Mouse (Mus musculus) testis, adult 2 months (tissue): ENCODE results near the gene Asic1. TPM values are rescaled to one million over a fixed set of nuclear protein-coding genes. Genes with fewer than 3 reads are reported as not detected.

Experiments used
- H3K27ac ChIP-seq: fragments of 200-500 bp; 2 replicates; pipeline ENCODE4 v1.5.1; 2012; ENCODE audit warnings: low read depth, low read length; ENCODE audit not compliant: control insufficient read depth, insufficient read depth
- H3K27me3 ChIP-seq: fragments of 200-500 bp; 2 replicates; pipeline ENCODE4 v1.6.1; 2012; ENCODE audit warnings: mild to moderate bottlenecking, low read length, moderate library complexity; ENCODE audit not compliant: control insufficient read depth, insufficient read depth
- H3K36me3 ChIP-seq: fragments of 200-500 bp; 2 replicates; pipeline ENCODE4 v1.6.1; 2012; ENCODE audit warnings: mild to moderate bottlenecking, low read length; ENCODE audit not compliant: control insufficient read depth, insufficient read depth
- H3K4me1 ChIP-seq: fragments of 200-500 bp; 2 replicates; pipeline ENCODE4 v1.6.1; 2012; ENCODE audit warnings: low read length; ENCODE audit not compliant: control insufficient read depth, insufficient read depth
- H3K4me3 ChIP-seq: fragments of 200-500 bp; 2 replicates; pipeline ENCODE4 v1.5.1; 2012; ENCODE audit warnings: low read depth, mild to moderate bottlenecking, low read length, moderate library complexity, mixed read lengths; ENCODE audit not compliant: control insufficient read depth
- CTCF ChIP-seq: fragments of 200-500 bp; IDR thresholded peaks from 2 replicates; pipeline ENCODE4 v1.5.1; 2012; ENCODE audit warnings: low read depth, mild to moderate bottlenecking, inconsistent platforms, low read length, moderate library complexity; ENCODE audit not compliant: control insufficient read depth, insufficient read depth, insufficient replicate concordance
- POLR2A ChIP-seq: fragments of 200-500 bp; IDR thresholded peaks from 2 replicates; pipeline ENCODE4 v1.6.1; 2012; ENCODE audit warnings: low read depth, mild to moderate bottlenecking, inconsistent platforms, low read length, moderate library complexity; ENCODE audit not compliant: control insufficient read depth
- polyA plus RNA-seq: library from polyadenylated mRNA; depleted of rRNA; stranded (reverse); fragments of >200 nt; gene quantifications from 2 replicates; pipeline ENCODE4 v1.2.3, GENCODE M21; 2012

Gene Asic1
- polyA plus RNA-seq, 1 experiment = 0.16 TPM

DNA sequence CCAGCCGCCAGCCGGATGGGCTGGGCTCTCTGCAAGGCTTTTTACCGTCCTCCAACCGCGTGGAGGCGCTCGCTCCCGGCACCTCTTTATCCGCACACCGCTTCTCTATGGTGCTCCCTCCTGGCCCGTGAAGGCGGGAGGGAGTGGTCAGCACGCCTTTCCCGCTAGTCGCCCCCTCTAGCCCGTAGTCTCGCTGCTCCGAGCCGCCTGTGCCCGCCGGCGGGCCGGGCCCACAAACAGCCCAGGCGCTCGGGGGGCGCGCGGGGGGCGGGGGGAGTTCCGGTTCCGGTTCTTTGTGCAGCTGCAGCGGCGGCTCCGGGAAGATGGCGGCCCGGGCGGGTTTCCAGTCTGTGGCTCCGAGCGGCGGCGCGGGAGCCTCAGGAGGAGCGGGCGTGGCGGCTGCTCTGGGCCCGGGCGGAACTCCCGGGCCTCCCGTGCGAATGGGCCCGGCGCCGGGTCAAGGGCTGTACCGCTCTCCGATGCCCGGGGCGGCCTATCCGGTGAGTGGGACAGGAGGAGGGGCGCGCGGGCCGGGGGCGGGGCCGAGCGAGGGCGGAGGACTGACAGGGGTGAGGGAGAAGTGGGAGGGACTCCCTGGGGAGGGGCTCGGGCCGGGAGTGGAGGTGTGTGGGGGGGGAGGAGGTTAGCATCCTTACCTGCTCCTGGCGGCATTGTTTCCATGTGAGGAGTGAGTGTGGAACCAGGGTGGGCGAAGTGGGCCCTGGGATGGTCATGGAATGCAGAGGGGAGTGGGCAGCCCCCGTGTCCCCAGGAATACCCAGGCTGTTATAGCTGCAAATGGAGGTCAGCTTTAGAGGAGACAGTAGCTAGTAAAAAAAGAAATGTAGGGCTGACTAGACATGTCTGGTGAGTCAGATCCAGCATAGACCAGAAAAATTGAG lies 32.1 kb downstream of the Asic1 start, which contains the start of gene Smarcd1:
Smarcd1 (plus strand) TSS at position 131 of the 902 bp plus-strand sequence.
- no peaks in the 10 kb centered on the region for H3K27me3 ChIP-seq
- H3K4me1 ChIP-seq = peaks cover 14% of the 10 kb centered on the region
- peaks cover 3% of the 10 kb centered on the region for H3K36me3 ChIP-seq
- peak within 1 kb of the TSS; percentile 72 for H3K27ac ChIP-seq
- peak within 1 kb of the TSS; percentile 88 for H3K4me3 ChIP-seq
- TF ChIP-seq POLR2A = peak; percentile 43
- TF ChIP-seq CTCF = peak; percentile 92; the same call in 1 of the 2 replicates

- no peak for TF ChIP-seq CTCF
- no peak for TF ChIP-seq POLR2A
- Histone ChIP-seq H3K27ac (no peak overlapping the region), H3K4me3 (no peak overlapping the region), H3K27me3 (no peaks in the 10 kb centered on the region), H3K4me1 (peaks cover 14% of the 10 kb centered on the region), H3K36me3 (peaks cover 3% of the 10 kb centered on the region)
Observed at GRCm38 (mm10) chr15:99703104-99703503, 32.9 kb downstream of the Asic1 start.

GRCm38 (mm10) chr15:99703676-99704040 lies 33.5 kb downstream of the Asic1 start:
- H3K36me3 ChIP-seq = peaks cover 3% of the 10 kb centered on the region
- no peaks in the 10 kb centered on the region for H3K27me3 ChIP-seq
- no peak overlapping the region for H3K4me3 ChIP-seq
- no peak overlapping the region for H3K27ac ChIP-seq
- H3K4me1 ChIP-seq = peaks cover 14% of the 10 kb centered on the region
- TF ChIP-seq POLR2A = no peak
- TF ChIP-seq CTCF = no peak

- Histone ChIP-seq H3K27me3 (no peaks in the 10 kb centered on the region), H3K4me3 (no peak overlapping the region), H3K27ac (peak overlapping the region; percentile 66), H3K4me1 (peaks cover 14% of the 10 kb centered on the region), H3K36me3 (peaks cover 3% of the 10 kb centered on the region)
- TF ChIP-seq POLR2A = no peak
- TF ChIP-seq CTCF = no peak
Observed at GRCm38 (mm10) chr15:99704041-99704681, 34.0 kb downstream of the Asic1 start.

DNA sequence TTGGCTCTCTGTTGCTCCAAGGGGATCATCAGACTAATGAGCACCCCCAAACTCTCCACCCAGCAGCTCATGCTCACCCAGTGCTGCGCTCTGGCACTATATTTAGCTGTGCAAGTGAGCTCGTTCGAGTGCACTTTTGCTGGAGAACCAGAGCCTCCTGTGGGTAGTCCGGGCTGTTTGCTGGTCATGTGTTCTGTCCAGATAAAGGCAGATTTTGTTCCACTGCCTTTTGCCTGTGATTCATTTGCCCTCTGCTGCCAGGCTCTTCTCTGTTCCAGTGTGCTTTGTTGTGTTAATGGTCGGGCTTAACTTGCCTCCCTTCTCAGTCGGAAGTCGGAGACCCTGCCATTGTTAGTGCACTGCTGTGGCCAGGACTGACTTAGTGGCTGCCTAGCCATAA lies 34.7 kb downstream of the Asic1 start:
- Histone ChIP-seq H3K27ac (peak overlapping the region; percentile 66; the same call in 1 of the 2 replicates), H3K4me3 (no peak overlapping the region), H3K4me1 (peaks cover 14% of the 10 kb centered on the region), H3K36me3 (peaks cover 4% of the 10 kb centered on the region), H3K27me3 (no peaks in the 10 kb centered on the region)
- TF ChIP-seq POLR2A (no peak), CTCF (no peak)

DNA sequence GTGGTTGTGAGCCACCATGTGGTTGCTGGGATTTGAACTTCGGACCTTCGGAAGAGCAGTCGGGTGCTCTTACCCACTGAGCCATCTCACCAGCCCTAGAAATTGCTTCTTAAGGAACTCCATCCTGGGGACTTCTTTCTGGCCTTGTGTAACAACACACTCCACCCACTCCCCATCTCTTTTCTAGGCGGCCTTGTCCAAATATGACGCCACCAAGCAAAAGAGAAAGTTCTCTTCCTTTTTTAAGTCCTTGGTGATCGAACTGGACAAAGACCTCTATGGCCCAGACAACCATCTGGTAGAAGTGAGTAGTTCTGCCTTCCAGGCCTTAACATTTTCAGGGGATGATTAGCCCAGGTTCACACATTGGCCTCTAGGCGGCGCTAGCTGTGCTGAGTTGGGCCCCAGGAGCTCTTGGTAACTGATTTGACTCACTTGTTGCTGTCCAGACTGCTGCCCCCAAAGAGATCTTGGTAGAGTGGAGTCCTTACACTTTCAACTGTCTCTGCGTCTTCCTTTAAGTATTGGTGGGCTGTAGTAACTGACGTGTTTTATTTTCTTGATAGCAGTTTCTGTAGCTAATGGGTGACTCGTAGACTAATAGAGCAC lies 35.4 kb downstream of the Asic1 start, which contains the start of gene Gm17349:
Gm17349 (minus strand) TSS at position 51 of the 609 bp plus-strand sequence.
- peak within 1 kb of the TSS; percentile 66 for H3K27ac ChIP-seq
- H3K36me3 ChIP-seq = peaks cover 4% of the 10 kb centered on the region
- no peak within 1 kb of the TSS for H3K4me3 ChIP-seq
- TF ChIP-seq CTCF = peak; percentile 55; the same call in 1 of the 2 replicates
- no peak for TF ChIP-seq POLR2A
- H3K4me1 ChIP-seq = peaks cover 14% of the 10 kb centered on the region
- H3K27me3 ChIP-seq = no peaks in the 10 kb centered on the region

DNA sequence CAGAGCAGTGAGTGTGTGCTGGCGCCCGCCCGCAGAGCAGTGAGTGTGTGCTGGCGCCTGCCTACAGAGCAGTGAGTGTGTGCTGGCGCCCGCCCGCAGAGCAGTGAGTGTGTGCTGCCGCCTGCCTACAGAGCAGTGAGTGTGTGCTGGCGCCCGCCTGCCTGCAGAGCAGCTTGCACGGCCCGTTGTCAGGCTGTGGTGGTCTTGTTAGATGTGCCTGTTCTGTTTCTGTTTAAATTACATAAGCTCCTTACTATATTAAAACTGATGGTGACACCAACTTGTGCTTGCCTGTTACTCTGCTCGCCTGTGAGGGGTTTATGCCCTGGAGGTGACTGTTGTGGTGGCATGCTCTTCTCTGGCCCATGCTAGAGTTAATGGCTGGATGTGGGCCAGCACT lies 38.0 kb downstream of the Asic1 start:
- TF ChIP-seq POLR2A = no peak
- TF ChIP-seq CTCF = no peak
- H3K4me1 ChIP-seq = 0 out of 2 replicates have a peak, but pooled peaks cover 2% of the 10 kb centered on the region
- no peak overlapping the region for H3K27ac ChIP-seq
- no peak overlapping the region for H3K4me3 ChIP-seq
- no peaks in the 10 kb centered on the region for H3K27me3 ChIP-seq
- peaks cover 7% of the 10 kb centered on the region for H3K36me3 ChIP-seq
